In genomic region chr15:83749436-83749835, GRCm38 (mm10) we compare ENCODE assay signal across 30 mouse cellular contexts. TPM values are rescaled to one million over a fixed set of nuclear protein-coding genes. Genes with fewer than 3 reads are reported as not detected.
DNase-seq lines count a peak whose midpoint lies in the region; ATAC-seq and TF ChIP-seq lines count a peak whose summit lies in the region.
"Had no signal": no experiment of that assay in that cellular context is flagged by ENCODE, and none has a peak within 500 bp of the region (broad histone marks: within the 10 kb centered on the region; RNA-seq: fewer than 3 reads in every experiment).

No protein-coding gene starts in this region.

- H3K27me3 ChIP-seq in hindbrain, embryonic 10.5 days (ENCODE audit: insufficient read depth, poor library complexity, severe bottlenecking), result peaks cover 4% of the 10 kb centered on the region; the same call in 1 of the 2 replicates
- 0 out of 2 replicates have a peak, but pooled peaks cover 3% of the 10 kb centered on the region for H3K27me3 ChIP-seq in hindbrain, embryonic 13.5 days
- no peaks in the 10 kb centered on the region for H3K27me3 ChIP-seq in ES-Bruce4 (ENCODE audit: control insufficient read depth, insufficient read depth, low read length, poor library complexity, severe bottlenecking)
- no peaks in the 10 kb centered on the region for H3K27me3 ChIP-seq in limb, embryonic 10.5 days (ENCODE audit: low read depth, poor library complexity, severe bottlenecking)
- H3K27me3 ChIP-seq: embryonic facial prominence, embryonic 12.5 days; embryonic facial prominence, embryonic 15.5 days; forebrain, embryonic 15.5 days; hindbrain, embryonic 15.5 days; Patski had no signal

- H3K9me3 ChIP-seq in hindbrain, embryonic 10.5 days, result peaks cover 2% of the 10 kb centered on the region; the same call in 1 of the 2 replicates
- no peaks in the 10 kb centered on the region for H3K9me3 ChIP-seq in hindbrain, embryonic 13.5 days
- no peaks in the 10 kb centered on the region for H3K9me3 ChIP-seq in ES-Bruce4 (replicated peaks; ENCODE audit: control insufficient read depth, insufficient read depth, low read length, poor library complexity, severe bottlenecking)
- no peaks in the 10 kb centered on the region for H3K9me3 ChIP-seq in ES-E14 (ENCODE audit: control insufficient read depth, insufficient read depth, low read depth, low read length)
- H3K9me3 ChIP-seq in limb, embryonic 10.5 days (replicated peaks), result no peaks in the 10 kb centered on the region
- H3K9me3 ChIP-seq: embryonic facial prominence, embryonic 12.5 days; embryonic facial prominence, embryonic 15.5 days; forebrain, embryonic 15.5 days; heart, embryonic 15.5 days; hindbrain, embryonic 15.5 days had no signal

- no peak for DNase-seq in hindbrain, embryonic 10.5 days (ENCODE audit: low spot score)
- DNase-seq in ES-E14 (ENCODE audit: low read depth, low spot score) (no peak), MN1 (ENCODE audit: low spot score) (no peak)
- DNase-seq in limb, embryonic 10.5 days (ENCODE audit: low spot score), result no peak
- no peak for DNase-seq in lung, postnatal 25 days (ENCODE audit: low spot score)
- DNase-seq: adrenal gland, adult 8-10 months; adrenal gland, postnatal 36 days; cerebellum, adult 2 months; cerebellum, adult 9-11 months; cerebellum, postnatal 25 days; gastrocnemius, adult 2 months; gastrocnemius, postnatal 25 days; heart, adult 18-20 months; heart, postnatal 10 days; heart, postnatal 36 days; kidney, adult 2 months had no signal

- TF ChIP-seq CTCF in ES-Bruce4 (IDR thresholded peaks at IDR 0.05; ENCODE audit: low read depth, low read length), result no peak

- no peak for ATAC-seq in hindbrain, embryonic 13.5 days (ENCODE audit: low FRiP score)
- ATAC-seq: activated CD4-positive, CD25-positive, alpha-beta regulatory T cell, adult 4 months; CD4-positive, CD25-positive, alpha-beta regulatory T cell, adult 4 months; forebrain, embryonic 15.5 days; intestine, postnatal 0 days; Patski had no signal

- peak overlapping the region; percentile 46; the same call in 1 of the 2 replicates for H3K27ac ChIP-seq in hindbrain, embryonic 10.5 days
- H3K27ac ChIP-seq in hindbrain, embryonic 13.5 days, result no peak overlapping the region
- H3K27ac ChIP-seq in ES-Bruce4 (ENCODE audit: insufficient read depth, low read length), result no peak overlapping the region
- H3K27ac ChIP-seq in ES-E14 (ENCODE audit: insufficient read depth, low read depth, low read length, poor library complexity, severe bottlenecking), result no peak overlapping the region
- H3K27ac ChIP-seq in limb, embryonic 10.5 days, result peak overlapping the region; percentile 56; the same call in 1 of the 2 replicates
- H3K27ac ChIP-seq: embryonic facial prominence, embryonic 12.5 days; embryonic facial prominence, embryonic 15.5 days; forebrain, embryonic 15.5 days; gastrocnemius, adult 2 months; heart, embryonic 15.5 days; hindbrain, embryonic 15.5 days had no signal

- no peak for TF ChIP-seq EP300 in ES-Bruce4 (IDR thresholded peaks at IDR 0.05; ENCODE audit: insufficient read depth, low read depth, low read length)

- TF ChIP-seq POLR2A in ES-Bruce4 (IDR thresholded peaks at IDR 0.05; ENCODE audit: insufficient read depth, low read length), result no peak

- 49% methylated on average over 9 of the region's 9 CpGs for WGBS in hindbrain, embryonic 10.5 days
- 51% methylated on average over 9 of the region's 9 CpGs for WGBS in hindbrain, embryonic 13.5 days
- 71% methylated on average over 9 of the region's 9 CpGs for WGBS in limb, embryonic 10.5 days

- no peak overlapping the region for H3K9ac ChIP-seq in hindbrain, embryonic 13.5 days
- 0 out of 2 replicates have a peak overlapping the region, but pooled peaks have one; percentile 30 for H3K9ac ChIP-seq in ES-Bruce4 (ENCODE audit: low read depth, poor library complexity, severe bottlenecking)
- H3K9ac ChIP-seq in ES-E14 (ENCODE audit: insufficient read depth, low read depth, low read length, poor library complexity, severe bottlenecking), result peak overlapping the region; percentile 14; the same call in 1 of the 2 replicates
- H3K9ac ChIP-seq: embryonic facial prominence, embryonic 12.5 days; embryonic facial prominence, embryonic 15.5 days; forebrain, embryonic 15.5 days; heart, embryonic 12.5 days; heart, embryonic 15.5 days; hindbrain, embryonic 15.5 days had no signal

- peaks cover 11% of the 10 kb centered on the region for H3K4me1 ChIP-seq in hindbrain, embryonic 10.5 days (replicated peaks)
- H3K4me1 ChIP-seq in hindbrain, embryonic 13.5 days (replicated peaks), result 0 out of 2 replicates have a peak, but pooled peaks cover 7% of the 10 kb centered on the region
- H3K4me1 ChIP-seq in ES-Bruce4 (ENCODE audit: control insufficient read depth, insufficient read depth, low read length) (peaks cover 2% of the 10 kb centered on the region), ES-E14 (ENCODE audit: control insufficient read depth in 2 of 2, insufficient read depth in 2 of 2, low read length in 2 of 2, poor library complexity in 1 of 2) (peaks cover 2 to 8% of the 10 kb centered on the region in 2 experiments; a peak in 2 of 4 replicates)
- peaks cover 20% of the 10 kb centered on the region; the same call in 1 of the 2 replicates for H3K4me1 ChIP-seq in limb, embryonic 10.5 days

- H3K4me3 ChIP-seq in hindbrain, embryonic 10.5 days, result no peak overlapping the region
- no peak overlapping the region for H3K4me3 ChIP-seq in hindbrain, embryonic 13.5 days
- H3K4me3 ChIP-seq in ES-Bruce4 (ENCODE audit: low read depth, low read length), result peak overlapping the region; percentile 24
- peak overlapping the region in 1 of 2 experiments; percentile 9; a peak in 2 of 4 replicates for H3K4me3 ChIP-seq in ES-E14 (ENCODE audit: insufficient read depth in 1 of 2, low read depth in 1 of 2, low read length in 2 of 2, poor library complexity in 1 of 2, severe bottlenecking in 1 of 2)
- no peak overlapping the region for H3K4me3 ChIP-seq in limb, embryonic 10.5 days
- H3K4me3 ChIP-seq: embryonic facial prominence, embryonic 12.5 days; embryonic facial prominence, embryonic 15.5 days; forebrain, embryonic 15.5 days; gastrocnemius, adult 2 months; heart, embryonic 12.5 days; heart, embryonic 15.5 days; hindbrain, embryonic 15.5 days had no signal

- H3K36me3 ChIP-seq in hindbrain, embryonic 10.5 days, result no peaks in the 10 kb centered on the region
- H3K36me3 ChIP-seq in hindbrain, embryonic 13.5 days, result no peaks in the 10 kb centered on the region
- no peaks in the 10 kb centered on the region for H3K36me3 ChIP-seq in ES-Bruce4 (ENCODE audit: control insufficient read depth, insufficient read depth, low read length, poor library complexity, severe bottlenecking)
- no peaks in the 10 kb centered on the region for H3K36me3 ChIP-seq in ES-E14 (ENCODE audit: control insufficient read depth, insufficient read depth, low read length, poor library complexity, severe bottlenecking)
- H3K36me3 ChIP-seq in limb, embryonic 10.5 days, result no peaks in the 10 kb centered on the region
- H3K36me3 ChIP-seq: embryonic facial prominence, embryonic 12.5 days; embryonic facial prominence, embryonic 15.5 days; forebrain, embryonic 15.5 days; heart, embryonic 12.5 days; heart, embryonic 15.5 days; hindbrain, embryonic 15.5 days had no signal

- in situ Hi-C loops in ES-E14 (cut with MboI; ENCODE audit: low sequenced_read_pairs in 2 of 2, unreplicated experiment in 2 of 2), result no loop called here

- H3K4me2 ChIP-seq in hindbrain, embryonic 13.5 days, result no peak overlapping the region
- H3K4me2 ChIP-seq: embryonic facial prominence, embryonic 12.5 days; embryonic facial prominence, embryonic 15.5 days; forebrain, embryonic 15.5 days; heart, embryonic 12.5 days; heart, embryonic 15.5 days; hindbrain, embryonic 15.5 days had no signal

TF ChIP-seq in ES-E14, 5 proteins besides CTCF, POLR2A, EP300 and RAD21:
- no peak for TF ChIP-seq HCFC1 (IDR thresholded peaks at IDR 0.05; ENCODE audit: borderline replicate concordance, insufficient read depth, low read length)
- TF ChIP-seq ZNF384 (IDR thresholded peaks at IDR 0.05; ENCODE audit: low read depth, low read length), result no peak
- TF ChIP-seq CHD2 (IDR thresholded peaks at IDR 0.05; ENCODE audit: low read depth, low read length), result no peak
- TF ChIP-seq MAFK (IDR thresholded peaks at IDR 0.05; ENCODE audit: insufficient read depth, low read depth, low read length), result no peak
- no peak for TF ChIP-seq ZC3H11A (IDR thresholded peaks at IDR 0.05; ENCODE audit: borderline replicate concordance, low read depth, low read length)

RNA-seq across cellular contexts. Expression of gene Scube1, which starts 24.6 kb away (rescaled TPM):
- polyA plus RNA-seq in hindbrain, embryonic 10.5 days (2016; fragmentation: Nextera tagmentation; extraction: Ambion mirVana), result 62.6 and 70.5 TPM in 2 replicates
- 13.5 and 16.5 TPM in 2 replicates for polyA plus RNA-seq in hindbrain, embryonic 13.5 days (2015; fragmentation: Nextera tagmentation; extraction: Ambion mirVana)
- 0.51 and 0.91 TPM in 2 replicates for polyA plus RNA-seq in ES-Bruce4 (2011; ENCODE audit: insufficient read depth, insufficient read length, low read depth, missing spikeins)
- 1.6 and 1.7 TPM in 2 replicates for total RNA-seq in ES-E14 (2012; rRNA removed)
- 124 TPM in 2 replicates for polyA plus RNA-seq in limb, embryonic 10.5 days (2016; fragmentation: Nextera tagmentation; extraction: Ambion mirVana)
- total RNA-seq: common myeloid progenitor, adult 5-6 weeks had no signal
- polyA plus RNA-seq: activated CD4-positive, CD25-positive, alpha-beta regulatory T cell, adult 4 months; C2C12; CD4-positive, CD25-positive, alpha-beta regulatory T cell, adult 4 months had no signal

RNA-seq across cellular contexts. Expression of gene Mpped1, which starts 29.8 kb away (rescaled TPM):
- 5.5 TPM in 2 replicates for polyA plus RNA-seq in hindbrain, embryonic 10.5 days (2016; fragmentation: Nextera tagmentation; extraction: Ambion mirVana)
- 11.3 and 11.7 TPM in 2 replicates for polyA plus RNA-seq in hindbrain, embryonic 13.5 days (2015; fragmentation: Nextera tagmentation; extraction: Ambion mirVana)
- 0.35 and 0.75 TPM in 2 replicates for polyA plus RNA-seq in ES-Bruce4 (2011; ENCODE audit: insufficient read depth, insufficient read length, low read depth, missing spikeins)
- 0.40 and 0.90 TPM in 2 replicates for total RNA-seq in ES-E14 (2012; rRNA removed)
- 2.4 and 3.8 TPM in 2 replicates for polyA plus RNA-seq in limb, embryonic 10.5 days (2016; fragmentation: Nextera tagmentation; extraction: Ambion mirVana)
- total RNA-seq: adrenal gland, postnatal 36 days; common myeloid progenitor, adult 5-6 weeks; gastrocnemius, adult 2 months; gastrocnemius, postnatal 25 days; heart, adult 18-20 months; heart, postnatal 36 days had no signal
- polyA plus RNA-seq: activated CD4-positive, CD25-positive, alpha-beta regulatory T cell, adult 4 months; C2C12; CD4-positive, CD25-positive, alpha-beta regulatory T cell, adult 4 months; kidney, adult 2 months; Patski had no signal

Comparison
In these comparisons a context has a peak if more than half of its experiments do, and no peak if none do; other contexts are left out.
1. H3K27ac ChIP-seq: peak in hindbrain, embryonic 10.5 days (single experiment) and limb, embryonic 10.5 days (single experiment); none in hindbrain, embryonic 13.5 days (single experiment), ES-Bruce4 (single experiment) and ES-E14 (single experiment).